Comparison of ENCODE assay signal across 8 mouse cellular contexts in genomic region chr15:78983436-78984285, GRCm38 (mm10). TPM values are rescaled to one million over a fixed set of nuclear protein-coding genes. Genes with fewer than 3 reads are reported as not detected.
DNase-seq lines count a peak whose midpoint lies in the region; ATAC-seq lines count a peak whose summit lies in the region.

No protein-coding gene starts in this region.

- no peaks in the 10 kb centered on the region for H3K9me3 ChIP-seq in embryonic facial prominence, embryonic 10.5 days
- no peaks in the 10 kb centered on the region for H3K9me3 ChIP-seq in lung, embryonic 15.5 days
- no peaks in the 10 kb centered on the region for H3K9me3 ChIP-seq in neural tube, embryonic 15.5 days (replicated peaks)

- peak; percentile 92 for DNase-seq in 416B (ENCODE audit: low read depth)
- peak; percentile 31 for DNase-seq in MEL-GATA-1-ER (ENCODE audit: extremely low read depth, low read depth)
- DNase-seq in embryonic facial prominence, embryonic 10.5 days (ENCODE audit: low spot score), result peak; percentile 81
- peak; percentile 67 for DNase-seq in heart, adult 8-10 months (ENCODE audit: low spot score)
- DNase-seq in kidney, adult 18-20 months, result peak; percentile 38
- DNase-seq in layer of hippocampus, adult 8-10 months (ENCODE audit: low spot score in 2 of 2), result no peak

- H3K4me2 ChIP-seq in lung, embryonic 15.5 days, result peak overlapping the region; percentile 78
- H3K4me2 ChIP-seq in neural tube, embryonic 15.5 days, result peak overlapping the region; percentile 82

- H3K27me3 ChIP-seq in embryonic facial prominence, embryonic 10.5 days (replicated peaks; ENCODE audit: low read depth, poor library complexity, severe bottlenecking), result no peaks in the 10 kb centered on the region
- no peaks in the 10 kb centered on the region for H3K27me3 ChIP-seq in lung, embryonic 15.5 days
- no peaks in the 10 kb centered on the region for H3K27me3 ChIP-seq in neural tube, embryonic 15.5 days (replicated peaks)

- peak overlapping the region; percentile 93 for H3K27ac ChIP-seq in embryonic facial prominence, embryonic 10.5 days (replicated peaks)
- H3K27ac ChIP-seq in lung, embryonic 15.5 days, result peak overlapping the region; percentile 95
- H3K27ac ChIP-seq in neural tube, embryonic 15.5 days (replicated peaks), result peak overlapping the region; percentile 80

- WGBS in embryonic facial prominence, embryonic 10.5 days, result 1% methylated on average over 21 of the region's 21 CpGs
- WGBS in lung, embryonic 15.5 days, result 1% methylated on average over 21 of the region's 21 CpGs
- 1% methylated on average over 21 of the region's 21 CpGs for WGBS in neural tube, embryonic 15.5 days

- ATAC-seq in lung, embryonic 15.5 days (ENCODE audit: borderline replicate concordance, extremely low read depth, low FRiP score, low TSS enrichment), result peak; percentile 49
- ATAC-seq in neural tube, embryonic 15.5 days (ENCODE audit: low FRiP score), result peak; percentile 65

- H3K4me3 ChIP-seq in embryonic facial prominence, embryonic 10.5 days, result peak overlapping the region; percentile 95
- peak overlapping the region; percentile 91 for H3K4me3 ChIP-seq in lung, embryonic 15.5 days
- peak overlapping the region; percentile 54 for H3K4me3 ChIP-seq in neural tube, embryonic 15.5 days (replicated peaks)

- H3K36me3 ChIP-seq in embryonic facial prominence, embryonic 10.5 days (replicated peaks), result peaks cover 26% of the 10 kb centered on the region
- H3K36me3 ChIP-seq in lung, embryonic 15.5 days, result no peaks in the 10 kb centered on the region
- no peaks in the 10 kb centered on the region; the same call in 1 of the 2 replicates for H3K36me3 ChIP-seq in neural tube, embryonic 15.5 days

- peak overlapping the region; percentile 91 for H3K9ac ChIP-seq in lung, embryonic 15.5 days
- peak overlapping the region; percentile 58 for H3K9ac ChIP-seq in neural tube, embryonic 15.5 days (replicated peaks)

- H3K4me1 ChIP-seq in embryonic facial prominence, embryonic 10.5 days, result peaks cover 75% of the 10 kb centered on the region
- H3K4me1 ChIP-seq in lung, embryonic 15.5 days, result peaks cover 55% of the 10 kb centered on the region
- H3K4me1 ChIP-seq in neural tube, embryonic 15.5 days, result peaks cover 56% of the 10 kb centered on the region

RNA-seq across cellular contexts. Expression of gene Triobp, which starts 36.1 kb away (rescaled TPM):
- 46.7 and 49.4 TPM in 2 replicates for polyA plus RNA-seq in embryonic facial prominence, embryonic 10.5 days (2016; fragmentation: Nextera tagmentation; extraction: Ambion mirVana)
- 10 to 100 TPM; 30.2 to 31.3 (median 31.0) TPM for total RNA-seq in heart, adult 8-10 months (2022)
- 39.2 and 44.9 TPM in 2 replicates for polyA plus RNA-seq in lung, embryonic 15.5 days (2015; fragmentation: Nextera tagmentation; extraction: Ambion mirVana)
- polyA plus RNA-seq in neural tube, embryonic 15.5 days (2015; fragmentation: Nextera tagmentation; extraction: Ambion mirVana), result 30.6 and 39.7 TPM in 2 replicates
- total RNA-seq in layer of hippocampus, adult 8-10 months (2022), result 10 to 100 TPM in 2 of 4 experiments, 1 to 10 TPM in 2; 7.0 to 14.1 (median 11.5) TPM

RNA-seq across cellular contexts. Expression of gene H1f0, which starts 44.6 kb away (rescaled TPM):
- 371 and 392 TPM in 2 replicates for polyA plus RNA-seq in embryonic facial prominence, embryonic 10.5 days (2016; fragmentation: Nextera tagmentation; extraction: Ambion mirVana)
- 10 to 100 TPM; 64.1 to 92.7 (median 77.5) TPM for total RNA-seq in heart, adult 8-10 months (2022)
- 560 and 562 TPM in 2 replicates for polyA plus RNA-seq in lung, embryonic 15.5 days (2015; fragmentation: Nextera tagmentation; extraction: Ambion mirVana)
- polyA plus RNA-seq in neural tube, embryonic 15.5 days (2015; fragmentation: Nextera tagmentation; extraction: Ambion mirVana), result 169 and 222 TPM in 2 replicates
- total RNA-seq in layer of hippocampus, adult 8-10 months (2022), result 10 to 100 TPM; 73.6 to 88.0 (median 81.8) TPM

RNA-seq across cellular contexts. Expression of gene Nol12, which starts 48.9 kb away (rescaled TPM):
- 69.2 and 71.5 TPM in 2 replicates for polyA plus RNA-seq in embryonic facial prominence, embryonic 10.5 days (2016; fragmentation: Nextera tagmentation; extraction: Ambion mirVana)
- total RNA-seq in heart, adult 8-10 months (2022), result 10 to 100 TPM; 14.7 to 17.9 (median 17.1) TPM
- 46.9 and 47.8 TPM in 2 replicates for polyA plus RNA-seq in lung, embryonic 15.5 days (2015; fragmentation: Nextera tagmentation; extraction: Ambion mirVana)
- polyA plus RNA-seq in neural tube, embryonic 15.5 days (2015; fragmentation: Nextera tagmentation; extraction: Ambion mirVana), result 63.0 and 63.2 TPM in 2 replicates
- 10 to 100 TPM; 34.4 to 41.8 (median 37.7) TPM for total RNA-seq in layer of hippocampus, adult 8-10 months (2022)

RNA-seq across cellular contexts. Expression of gene Lgals1, which starts 57.1 kb away (rescaled TPM):
- polyA plus RNA-seq in embryonic facial prominence, embryonic 10.5 days (2016; fragmentation: Nextera tagmentation; extraction: Ambion mirVana), result 241 and 316 TPM in 2 replicates
- total RNA-seq in heart, adult 8-10 months (2022), result 100 to 1,000 TPM; 175 to 339 (median 222) TPM
- 804 and 851 TPM in 2 replicates for polyA plus RNA-seq in lung, embryonic 15.5 days (2015; fragmentation: Nextera tagmentation; extraction: Ambion mirVana)
- 218 and 380 TPM in 2 replicates for polyA plus RNA-seq in neural tube, embryonic 15.5 days (2015; fragmentation: Nextera tagmentation; extraction: Ambion mirVana)
- total RNA-seq in layer of hippocampus, adult 8-10 months (2022), result 10 to 100 TPM; 16.9 to 40.3 (median 28.2) TPM

RNA-seq across cellular contexts. Expression of gene Galr3, which starts 58.0 kb away (rescaled TPM):
- not detected in 2 replicates for polyA plus RNA-seq in embryonic facial prominence, embryonic 10.5 days (2016; fragmentation: Nextera tagmentation; extraction: Ambion mirVana)
- not detected for total RNA-seq in heart, adult 8-10 months (2022)
- not detected in 2 replicates for polyA plus RNA-seq in lung, embryonic 15.5 days (2015; fragmentation: Nextera tagmentation; extraction: Ambion mirVana)
- 0.14 and 0.17 TPM in 2 replicates for polyA plus RNA-seq in neural tube, embryonic 15.5 days (2015; fragmentation: Nextera tagmentation; extraction: Ambion mirVana)
- total RNA-seq in layer of hippocampus, adult 8-10 months (2022), result 1 to 10 TPM in 1 of 4 experiments, under 1 TPM in 1, not detected in 2; 0.81 to 1.0 TPM

Comparison
In these comparisons a context has a peak if more than half of its experiments do, and no peak if none do; other contexts are left out.
1. DNase-seq: peak in 416B (single experiment), MEL-GATA-1-ER (single experiment), embryonic facial prominence, embryonic 10.5 days (single experiment), heart, adult 8-10 months (single experiment) and kidney, adult 18-20 months (single experiment); none in layer of hippocampus, adult 8-10 months (0 of 2).
2. Peak in every context shown above with its lines, with median percentiles within 50 percentile points of each other: H3K27ac ChIP-seq and H3K4me3 ChIP-seq.